Mouse (Mus musculus): ENCODE data around the gene Elavl1. TPM values are rescaled to one million over a fixed set of nuclear protein-coding genes. Genes with fewer than 3 reads are reported as not detected.
"Not testable (repeated sequence)": the region's sequence is repeated elsewhere in the genome, so short reads cannot be mapped to it uniquely, and the experiment has no call there.

The Elavl1 gene
- polyA plus RNA-seq, 1 experiment from 2014 or later, result 88.6 TPM

DNA sequence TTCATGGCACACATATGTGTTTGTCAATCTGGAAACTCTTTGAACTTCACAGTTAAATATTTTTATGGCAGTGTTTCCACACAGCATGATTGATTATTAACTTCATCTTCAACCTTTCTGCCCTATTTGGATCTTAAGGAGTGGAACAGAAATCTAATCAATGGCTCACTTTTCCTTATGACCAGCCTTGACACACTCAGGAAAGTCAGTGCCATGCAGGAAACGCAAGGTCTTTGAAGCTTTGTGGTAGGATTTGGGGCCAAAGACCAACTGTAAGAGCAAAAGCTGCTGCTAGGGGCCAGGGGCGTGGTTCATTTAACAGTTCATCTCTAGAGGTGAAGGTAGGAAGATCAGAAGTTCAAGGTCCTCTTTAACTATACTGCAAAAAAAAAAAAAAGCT lies 35.7 kb upstream of the Elavl1 start:
- Histone ChIP-seq H3K9ac (ENCODE audit: low read length) (no peak overlapping the region), H3K9me3 (ENCODE audit: control insufficient read depth, low read length) (no peaks in the 10 kb centered on the region), H3K27ac (replicated peaks) (no peak overlapping the region), H3K4me2 (replicated peaks; ENCODE audit: low read depth) (no peak overlapping the region), H3K4me1 (replicated peaks; ENCODE audit: control insufficient read depth, insufficient read depth) (no peaks in the 10 kb centered on the region), H3K4me3 (ENCODE audit: low read depth, low read length) (no peak overlapping the region), H3K27me3 (ENCODE audit: control insufficient read depth, insufficient read depth, low read length) (no peaks in the 10 kb centered on the region), H3K36me3 (ENCODE audit: control insufficient read depth, insufficient read depth, low read length) (no peaks in the 10 kb centered on the region)
- no peak for ATAC-seq (ENCODE audit: low FRiP score, low TSS enrichment)
- WGBS, result 68% methylated on average over 2 of the region's 2 CpGs
- no peak for TF ChIP-seq EP300 (optimal IDR thresholded peaks at IDR 0.05)
- no peak for TF ChIP-seq CTCF (IDR thresholded peaks at IDR 0.05; ENCODE audit: low read depth)
- no peak for DNase-seq (ENCODE audit: low spot score)

DNA sequence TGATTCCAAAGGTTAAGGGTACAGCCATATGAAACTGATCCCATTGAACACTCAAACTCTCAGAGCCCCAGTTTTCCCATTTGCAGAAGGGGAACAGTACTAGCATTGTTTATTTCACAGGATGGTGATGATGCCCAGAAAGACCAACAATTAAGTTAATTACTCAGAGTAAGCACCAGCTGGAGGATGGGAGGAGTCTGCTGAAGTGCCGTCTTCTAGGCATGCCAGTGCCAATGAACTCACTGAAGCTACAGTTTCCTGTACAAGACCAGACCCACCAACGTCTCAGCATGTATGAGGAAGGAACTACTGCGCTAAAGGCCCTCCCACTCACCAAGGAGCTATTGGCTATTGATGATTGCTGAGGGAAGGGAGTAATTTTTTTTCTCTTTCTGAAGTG lies 34.1 kb upstream of the Elavl1 start:
- TF ChIP-seq EP300 (optimal IDR thresholded peaks at IDR 0.05) (no peak), CTCF (IDR thresholded peaks at IDR 0.05; ENCODE audit: low read depth) (no peak)
- H3K4me1 ChIP-seq (replicated peaks; ENCODE audit: control insufficient read depth, insufficient read depth), result no peaks in the 10 kb centered on the region
- H3K9me3 ChIP-seq (ENCODE audit: control insufficient read depth, low read length), result no peaks in the 10 kb centered on the region
- ATAC-seq (ENCODE audit: low FRiP score, low TSS enrichment), result no peak
- no peak overlapping the region for H3K4me2 ChIP-seq (replicated peaks; ENCODE audit: low read depth)
- WGBS, result 78% methylated on average over 3 of the region's 3 CpGs
- no peaks in the 10 kb centered on the region for H3K36me3 ChIP-seq (ENCODE audit: control insufficient read depth, insufficient read depth, low read length)
- H3K27ac ChIP-seq (replicated peaks), result no peak overlapping the region
- DNase-seq (ENCODE audit: low spot score), result no peak
- H3K4me3 ChIP-seq (ENCODE audit: low read depth, low read length), result no peak overlapping the region
- H3K27me3 ChIP-seq (ENCODE audit: control insufficient read depth, insufficient read depth, low read length), result no peaks in the 10 kb centered on the region
- H3K9ac ChIP-seq (ENCODE audit: low read length), result no peak overlapping the region

DNA sequence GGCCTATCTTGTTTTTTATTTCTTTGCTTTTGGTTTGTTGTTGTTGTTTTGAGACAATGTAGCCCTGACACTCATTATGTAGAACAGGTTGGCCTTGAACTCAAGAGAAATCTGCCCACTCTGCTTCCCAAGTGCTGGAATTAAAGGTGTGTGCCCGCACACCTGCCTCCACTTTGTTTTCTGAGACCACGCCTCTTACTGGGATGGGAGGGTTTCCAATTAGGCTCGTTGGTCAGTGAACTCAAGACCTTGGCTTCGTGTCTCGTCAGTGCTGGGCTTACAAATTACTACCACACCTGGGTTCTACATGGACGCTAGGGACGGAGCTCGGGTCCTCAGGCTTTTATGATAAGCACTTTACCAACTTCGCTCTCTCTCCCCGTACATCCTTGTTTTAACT lies 30.2 kb upstream of the Elavl1 start:
- ATAC-seq (ENCODE audit: low FRiP score, low TSS enrichment), result no peak
- no peaks in the 10 kb centered on the region for H3K36me3 ChIP-seq (ENCODE audit: control insufficient read depth, insufficient read depth, low read length)
- H3K27me3 ChIP-seq (ENCODE audit: control insufficient read depth, insufficient read depth, low read length), result no peaks in the 10 kb centered on the region
- H3K27ac ChIP-seq (replicated peaks), result no peak overlapping the region
- no peaks in the 10 kb centered on the region for H3K9me3 ChIP-seq (ENCODE audit: control insufficient read depth, low read length)
- H3K4me3 ChIP-seq (ENCODE audit: low read depth, low read length), result no peak overlapping the region
- DNase-seq (ENCODE audit: low spot score), result no peak
- TF ChIP-seq EP300 (optimal IDR thresholded peaks at IDR 0.05), result no peak
- TF ChIP-seq CTCF (IDR thresholded peaks at IDR 0.05; ENCODE audit: low read depth), result no peak
- WGBS, result 81% methylated on average over 10 of the region's 10 CpGs
- H3K4me1 ChIP-seq (replicated peaks; ENCODE audit: control insufficient read depth, insufficient read depth), result no peaks in the 10 kb centered on the region
- H3K9ac ChIP-seq (ENCODE audit: low read length), result no peak overlapping the region
- no peak overlapping the region for H3K4me2 ChIP-seq (replicated peaks; ENCODE audit: low read depth)

DNA sequence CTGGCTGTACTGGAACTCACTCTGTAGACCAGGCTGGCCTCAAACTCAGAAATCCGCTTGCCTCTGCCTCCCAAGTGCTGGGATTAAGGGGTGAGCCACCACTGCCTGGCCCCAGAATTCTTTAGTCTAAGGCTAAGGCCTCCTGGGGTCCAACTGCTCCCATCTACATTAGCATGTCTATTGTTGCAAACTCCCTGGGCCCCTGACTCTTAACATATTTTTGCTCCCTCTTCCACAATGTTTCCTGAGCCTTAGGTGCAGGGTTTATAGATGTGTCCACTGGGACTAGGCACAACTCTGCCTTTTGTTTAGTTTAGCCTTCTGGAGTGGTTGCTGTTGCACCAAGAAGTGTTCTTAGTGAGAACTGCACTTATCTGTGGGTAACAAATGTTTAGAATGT lies 29.3 kb upstream of the Elavl1 start:
- Histone ChIP-seq H3K36me3 (ENCODE audit: control insufficient read depth, insufficient read depth, low read length) (no peaks in the 10 kb centered on the region), H3K4me1 (replicated peaks; ENCODE audit: control insufficient read depth, insufficient read depth) (no peaks in the 10 kb centered on the region), H3K9me3 (ENCODE audit: control insufficient read depth, low read length) (no peaks in the 10 kb centered on the region), H3K27ac (replicated peaks) (no peak overlapping the region), H3K4me3 (ENCODE audit: low read depth, low read length) (no peak overlapping the region), H3K4me2 (replicated peaks; ENCODE audit: low read depth) (no peak overlapping the region), H3K9ac (ENCODE audit: low read length) (no peak overlapping the region), H3K27me3 (ENCODE audit: control insufficient read depth, insufficient read depth, low read length) (no peaks in the 10 kb centered on the region)
- DNase-seq (ENCODE audit: low spot score) (no peak), ATAC-seq (ENCODE audit: low FRiP score, low TSS enrichment) (no peak)
- TF ChIP-seq EP300 (optimal IDR thresholded peaks at IDR 0.05) (no peak), CTCF (IDR thresholded peaks at IDR 0.05; ENCODE audit: low read depth) (no peak)
- WGBS, result 100% methylated on average over 1 of the region's 1 CpGs

DNA sequence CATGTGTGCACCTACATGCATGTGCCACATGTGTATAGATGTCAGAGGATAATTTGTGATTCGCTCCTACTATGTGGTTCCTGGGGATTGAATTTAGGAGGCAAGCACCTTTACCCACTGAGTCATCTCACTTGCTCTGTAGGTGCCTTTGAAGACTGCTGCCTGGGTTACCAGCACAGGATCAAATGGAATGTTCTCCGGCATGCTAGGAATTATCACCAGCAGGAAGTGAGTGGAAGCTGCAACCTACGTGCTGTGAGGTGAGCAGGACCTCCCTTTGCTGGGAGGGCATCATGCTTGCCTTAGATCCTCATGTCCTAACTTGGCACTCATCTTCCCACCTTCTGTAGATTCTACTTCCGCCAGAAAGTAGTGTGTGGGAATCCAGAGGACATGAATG lies 28.5 kb upstream of the Elavl1 start:
- no peak overlapping the region for H3K4me2 ChIP-seq (replicated peaks; ENCODE audit: low read depth)
- H3K36me3 ChIP-seq (ENCODE audit: control insufficient read depth, insufficient read depth, low read length), result no peaks in the 10 kb centered on the region
- WGBS, result 83% methylated on average over 4 of the region's 4 CpGs
- no peak overlapping the region for H3K4me3 ChIP-seq (ENCODE audit: low read depth, low read length)
- no peaks in the 10 kb centered on the region for H3K4me1 ChIP-seq (replicated peaks; ENCODE audit: control insufficient read depth, insufficient read depth)
- TF ChIP-seq CTCF (IDR thresholded peaks at IDR 0.05; ENCODE audit: low read depth) (no peak), EP300 (optimal IDR thresholded peaks at IDR 0.05) (no peak)
- DNase-seq (ENCODE audit: low spot score), result no peak
- H3K27ac ChIP-seq (replicated peaks), result no peak overlapping the region
- no peaks in the 10 kb centered on the region for H3K9me3 ChIP-seq (ENCODE audit: control insufficient read depth, low read length)
- no peaks in the 10 kb centered on the region for H3K27me3 ChIP-seq (ENCODE audit: control insufficient read depth, insufficient read depth, low read length)
- H3K9ac ChIP-seq (ENCODE audit: low read length), result no peak overlapping the region
- no peak for ATAC-seq (ENCODE audit: low FRiP score, low TSS enrichment)

DNA sequence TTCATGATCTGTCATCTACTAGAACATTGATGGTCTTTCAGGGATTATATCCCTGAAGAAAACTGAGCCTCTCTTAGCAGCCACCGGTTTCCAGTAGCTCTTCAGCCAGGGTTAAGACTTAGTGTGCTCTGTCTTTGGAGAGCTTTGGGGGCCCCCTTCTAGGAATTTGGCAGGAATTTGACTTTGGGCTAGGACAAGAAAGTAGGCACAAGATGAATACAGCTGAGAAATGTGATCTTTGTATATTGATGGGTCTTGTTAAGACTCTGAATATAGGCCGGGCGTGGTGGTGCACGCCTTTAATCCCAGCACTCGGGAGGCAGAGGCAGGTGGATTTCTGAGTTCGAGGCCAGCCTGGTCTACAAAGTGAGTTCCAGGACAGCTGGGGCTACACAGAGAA lies 27.3 kb upstream of the Elavl1 start:
- H3K4me1 ChIP-seq (replicated peaks; ENCODE audit: control insufficient read depth, insufficient read depth); ATAC-seq (ENCODE audit: low FRiP score, low TSS enrichment); H3K9me3 ChIP-seq (ENCODE audit: control insufficient read depth, low read length); H3K4me2 ChIP-seq (replicated peaks; ENCODE audit: low read depth); H3K4me3 ChIP-seq (ENCODE audit: low read depth, low read length); H3K27me3 ChIP-seq (ENCODE audit: control insufficient read depth, insufficient read depth, low read length); H3K9ac ChIP-seq (ENCODE audit: low read length); DNase-seq (ENCODE audit: low spot score); H3K36me3 ChIP-seq (ENCODE audit: control insufficient read depth, insufficient read depth, low read length); H3K27ac ChIP-seq (replicated peaks): not testable (repeated sequence)
- 91% methylated on average over 6 of the region's 6 CpGs for WGBS
